Mouse (Mus musculus): ENCODE results near the gene Nek6.

Nek6 gene

GRCm38 (mm10) chr2:38509004-38509719 is 2.3 kb upstream of the Nek6 start:
- no peak for DNase-seq (ENCODE audit: low read depth, low spot score)

- DNase-seq (ENCODE audit: low read depth, low spot score), result peak; percentile 14
Measured at GRCm38 (mm10) chr2:38510120-38510519, 1.3 kb upstream of the Nek6 start.

- no peak for DNase-seq (ENCODE audit: low read depth, low spot score)
Measured at GRCm38 (mm10) chr2:38512308-38513182, 1.1 kb downstream of the Nek6 start.

GRCm38 (mm10) chr2:38513183-38513529 is 1.7 kb downstream of the Nek6 start:
- DNase-seq (ENCODE audit: low read depth, low spot score), result no peak

- DNase-seq (ENCODE audit: low read depth, low spot score), result no peak
Measured at GRCm38 (mm10) chr2:38514411-38514810, 3.0 kb downstream of the Nek6 start.

- no peak for DNase-seq (ENCODE audit: low read depth, low spot score)
Measured at GRCm38 (mm10) chr2:38515446-38515845, 4.0 kb downstream of the Nek6 start.

GRCm38 (mm10) chr2:38516471-38516870 is 5.0 kb downstream of the Nek6 start:
- DNase-seq (ENCODE audit: low read depth, low spot score), result no peak

GRCm38 (mm10) chr2:38517045-38517444 is 5.6 kb downstream of the Nek6 start:
- no peak for DNase-seq (ENCODE audit: low read depth, low spot score)

- DNase-seq (ENCODE audit: low read depth, low spot score), result no peak
Measured at GRCm38 (mm10) chr2:38518719-38519118, 7.3 kb downstream of the Nek6 start.

- DNase-seq (ENCODE audit: low read depth, low spot score), result no peak
Measured at GRCm38 (mm10) chr2:38519934-38520333, 8.5 kb downstream of the Nek6 start.

- no peak for DNase-seq (ENCODE audit: low read depth, low spot score)
Measured at GRCm38 (mm10) chr2:38521618-38522017, 10.2 kb downstream of the Nek6 start.

- DNase-seq (ENCODE audit: low read depth, low spot score), result no peak
Measured at GRCm38 (mm10) chr2:38522354-38522753, 10.9 kb downstream of the Nek6 start.

GRCm38 (mm10) chr2:38523781-38524445 is 12.5 kb downstream of the Nek6 start:
- no peak for DNase-seq (ENCODE audit: low read depth, low spot score)

- no peak for DNase-seq (ENCODE audit: low read depth, low spot score)
Measured at GRCm38 (mm10) chr2:38525034-38525433, 13.6 kb downstream of the Nek6 start.

GRCm38 (mm10) chr2:38529582-38530152 is 18.2 kb downstream of the Nek6 start:
- DNase-seq (ENCODE audit: low read depth, low spot score), result no peak

- DNase-seq (ENCODE audit: low read depth, low spot score), result no peak
Measured at GRCm38 (mm10) chr2:38530955-38531381, 19.5 kb downstream of the Nek6 start.

- no peak for DNase-seq (ENCODE audit: low read depth, low spot score)
Measured at GRCm38 (mm10) chr2:38533322-38533721, 21.9 kb downstream of the Nek6 start.

GRCm38 (mm10) chr2:38533767-38534166 is 22.3 kb downstream of the Nek6 start:
- DNase-seq (ENCODE audit: low read depth, low spot score), result no peak

GRCm38 (mm10) chr2:38534241-38534940 is 22.9 kb downstream of the Nek6 start:
- DNase-seq (ENCODE audit: low read depth, low spot score), result no peak

- DNase-seq (ENCODE audit: low read depth, low spot score), result no peak
Measured at GRCm38 (mm10) chr2:38535051-38535450, 23.6 kb downstream of the Nek6 start.

- DNase-seq (ENCODE audit: low read depth, low spot score), result no peak
Measured at GRCm38 (mm10) chr2:38535521-38536220, 24.2 kb downstream of the Nek6 start.

Data from retina, postnatal 7 days (tissue).